Mouse (Mus musculus) frontal cortex, postnatal 25 days (tissue): ENCODE results near the gene Ovol3.
A peak's percentile ranks its signal among the peaks of the same experiment; 100 is the strongest.
"Not testable (repeated sequence)": the region's sequence is repeated elsewhere in the genome, so short reads cannot be mapped to it uniquely, and the experiment has no call there.

Source experiments
- DNase-seq, 2 experiments: peaks; one replicate each; pipeline ENCODE4 v3.0.0; 2022; ENCODE audit warnings: low spot score in 2 of 2

The Ovol3 gene

GRCm38 (mm10) chr7:30224206-30224605 is 11.3 kb downstream of the Ovol3 start:
- no peak for DNase-seq

- DNase-seq, result no peak
These were observed 13.3 kb downstream of the Ovol3 start for GRCm38 (mm10) chr7:30222205-30222604.

- DNase-seq, result no peak
These were observed 14.1 kb downstream of the Ovol3 start for GRCm38 (mm10) chr7:30221433-30221832.

GRCm38 (mm10) chr7:30220008-30220356 is 15.5 kb downstream of the Ovol3 start:
- no peak for DNase-seq

- no peak for DNase-seq
These were observed 16.1 kb downstream of the Ovol3 start for GRCm38 (mm10) chr7:30219293-30220007.

GRCm38 (mm10) chr7:30217277-30217676 is 18.2 kb downstream of the Ovol3 start:
- DNase-seq, result no peak

GRCm38 (mm10) chr7:30216723-30217151 is 18.8 kb downstream of the Ovol3 start:
- peak in 1 of 2 experiments; percentile 50 for DNase-seq

- DNase-seq, result no peak
These were observed 19.6 kb downstream of the Ovol3 start for GRCm38 (mm10) chr7:30215875-30216274.

- DNase-seq, result no peak
These were observed 21.6 kb downstream of the Ovol3 start for GRCm38 (mm10) chr7:30213881-30214280.

GRCm38 (mm10) chr7:30211025-30211424 is 24.5 kb downstream of the Ovol3 start:
- no peak for DNase-seq

- DNase-seq, result not testable (repeated sequence)
These were observed 29.2 kb downstream of the Ovol3 start for GRCm38 (mm10) chr7:30206364-30206763.

GRCm38 (mm10) chr7:30205383-30205782 is 30.1 kb downstream of the Ovol3 start:
- DNase-seq, result peak in 1 of 2 experiments; percentile 43

- no peak for DNase-seq
These were observed 31.1 kb downstream of the Ovol3 start for GRCm38 (mm10) chr7:30204380-30204779.

GRCm38 (mm10) chr7:30202895-30203690 is 32.4 kb downstream of the Ovol3 start:
- no peak for DNase-seq

- DNase-seq, result not testable (repeated sequence)
These were observed 34.9 kb downstream of the Ovol3 start for GRCm38 (mm10) chr7:30200661-30201060.

- no peak for DNase-seq
These were observed 35.3 kb downstream of the Ovol3 start for GRCm38 (mm10) chr7:30200200-30200599.

GRCm38 (mm10) chr7:30199498-30200139 is 35.9 kb downstream of the Ovol3 start:
- DNase-seq, result no peak

- peak in 1 of 2 experiments; percentile 47 for DNase-seq
These were observed 37.0 kb downstream of the Ovol3 start, which contains the start of gene Capns1 for GRCm38 (mm10) chr7:30198481-30198971. Gene Capns1 (minus strand): TSS chr7:30198811.

GRCm38 (mm10) chr7:30197592-30198129 is 37.9 kb downstream of the Ovol3 start:
- no peak for DNase-seq

GRCm38 (mm10) chr7:30196171-30196570 is 39.4 kb downstream of the Ovol3 start:
- DNase-seq, result no peak

GRCm38 (mm10) chr7:30195461-30195860 is 40.1 kb downstream of the Ovol3 start:
- DNase-seq, result no peak

GRCm38 (mm10) chr7:30194884-30195283 is 40.6 kb downstream of the Ovol3 start:
- DNase-seq, result peak; percentile 83 to 92
